In the genomic region with DNA sequence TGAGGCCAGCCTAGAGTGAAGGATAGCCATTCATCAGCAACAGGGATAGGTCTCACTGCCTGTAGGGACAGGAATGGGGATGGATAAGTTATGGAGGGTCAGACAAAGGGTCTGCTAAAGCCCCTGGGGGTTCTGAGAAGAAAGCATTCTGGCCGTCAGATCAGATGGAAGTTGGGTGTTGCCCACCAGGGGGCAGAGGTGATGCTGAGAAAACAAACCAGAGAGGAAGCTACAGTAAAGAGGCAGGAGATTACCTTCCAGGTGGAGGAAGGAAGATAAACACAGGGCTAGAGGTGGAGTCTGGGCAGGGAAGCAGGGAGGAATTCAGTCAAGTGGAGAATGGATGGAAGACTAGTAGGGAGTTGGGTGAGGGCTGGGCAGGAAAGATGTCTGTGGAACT, we compare ENCODE assay signal across 10 mouse cellular contexts. TPM values are rescaled to one million over a fixed set of nuclear protein-coding genes. Genes with fewer than 3 reads are reported as not detected.
DNase-seq lines count a peak whose midpoint lies in the region; ATAC-seq and TF ChIP-seq lines count a peak whose summit lies in the region.
"Had no signal": no experiment of that assay in that cellular context is flagged by ENCODE, and none has a peak within 500 bp of the region (broad histone marks: within the 10 kb centered on the region; RNA-seq: fewer than 3 reads in every experiment).

No protein-coding gene starts in this region.

- no peak for DNase-seq in layer of hippocampus, adult 2 months (ENCODE audit: low spot score in 2 of 2)
- DNase-seq in layer of hippocampus, adult 9-11 months, result no peak
- DNase-seq in kidney, postnatal 4 days, result peak; percentile 58 to 65
- DNase-seq in c-Kit-positive CD71-positive TER-119-positive erythroid progenitor cells, embryonic 14.5 days (ENCODE audit: low spot score), result no peak

- no peaks in the 10 kb centered on the region for H3K36me3 ChIP-seq in E14TG2a.4 (ENCODE audit: insufficient read depth, low read length)
- H3K36me3 ChIP-seq: forebrain, embryonic 12.5 days; hindbrain, embryonic 15.5 days; liver, embryonic 15.5 days had no signal

- no peak for TF ChIP-seq POLR2A in bone marrow, adult 2 months (IDR thresholded peaks at IDR 0.05; ENCODE audit: borderline replicate concordance, control insufficient read depth, low read depth, low read length)

- peak; percentile 75 for TF ChIP-seq CTCF in layer of hippocampus, adult 2 months (conservative IDR thresholded peaks at IDR 0.05)
- peak; percentile 24 for TF ChIP-seq CTCF in E14TG2a.4 (conservative IDR thresholded peaks at IDR 0.05; ENCODE audit: low read length)
- TF ChIP-seq CTCF in bone marrow, adult 2 months (IDR thresholded peaks at IDR 0.05; ENCODE audit: control insufficient read depth, insufficient read depth, low read length), result peak; percentile 33; the same call in 1 of the 2 replicates

- H3K4me1 ChIP-seq in E14TG2a.4 (replicated peaks; ENCODE audit: low read depth, low read length), result peaks cover 23% of the 10 kb centered on the region
- no peaks in the 10 kb centered on the region for H3K4me1 ChIP-seq in bone marrow, adult 2 months (ENCODE audit: control insufficient read depth, insufficient read depth, low read length)
- H3K4me1 ChIP-seq: liver, embryonic 15.5 days had no signal

- H3K4me3 ChIP-seq in layer of hippocampus, adult 2 months, result no peak overlapping the region
- H3K4me3 ChIP-seq in E14TG2a.4 (replicated peaks; ENCODE audit: low read length), result no peak overlapping the region
- no peak overlapping the region for H3K4me3 ChIP-seq in bone marrow, adult 2 months (replicated peaks; ENCODE audit: control insufficient read depth, low read depth, low read length)
- H3K4me3 ChIP-seq: forebrain, embryonic 12.5 days; hindbrain, embryonic 15.5 days; liver, embryonic 15.5 days had no signal

- no peak for ATAC-seq in erythroblast, adult 5-6 weeks (replicated peaks; ENCODE audit: low FRiP score, poor library complexity, severe bottlenecking)

- H3K27ac ChIP-seq in layer of hippocampus, adult 2 months, result no peak overlapping the region
- no peak overlapping the region for H3K27ac ChIP-seq in bone marrow, adult 2 months (ENCODE audit: control insufficient read depth, insufficient read depth, low read depth, low read length, poor library complexity)
- H3K27ac ChIP-seq: forebrain, embryonic 12.5 days; hindbrain, embryonic 15.5 days; liver, embryonic 15.5 days had no signal

- no peaks in the 10 kb centered on the region for H3K9me3 ChIP-seq in E14TG2a.4 (ENCODE audit: low read length)
- H3K9me3 ChIP-seq: forebrain, embryonic 12.5 days; hindbrain, embryonic 15.5 days; liver, embryonic 15.5 days had no signal

- 0% methylated on average over 1 of the region's 1 CpGs for WGBS in bone marrow, adult 2 months

- 0 out of 2 replicates have a peak, but pooled peaks cover 3% of the 10 kb centered on the region for H3K27me3 ChIP-seq in E14TG2a.4 (ENCODE audit: insufficient read depth, low read length)
- H3K27me3 ChIP-seq: forebrain, embryonic 12.5 days; hindbrain, embryonic 15.5 days; liver, embryonic 15.5 days had no signal

RNA-seq across cellular contexts. Expression of gene Adra2c, which starts 33.9 kb away (rescaled TPM):
- 10 to 100 TPM; 23.6 to 25.6 TPM for total RNA-seq in layer of hippocampus, adult 2 months (2021)
- polyA plus RNA-seq in bone marrow, adult 2 months (2011; ENCODE audit: insufficient read depth, insufficient read length, low replicate concordance, missing spikeins), result not detected in 2 replicates
- not detected in 2 replicates for total RNA-seq in erythroblast, adult 5-6 weeks (2015; ENCODE audit: low replicate concordance)
- not detected in 2 replicates for total RNA-seq in erythroblast, adult 5-6 weeks (2017; ENCODE audit: low replicate concordance)
- polyA plus RNA-seq: liver, embryonic 15.5 days had no signal

Comparison
In these comparisons a context has a peak if more than half of its experiments do, and no peak if none do; other contexts are left out.
1. DNase-seq: peak in kidney, postnatal 4 days (2 of 2); none in layer of hippocampus, adult 2 months (0 of 2), layer of hippocampus, adult 9-11 months (single experiment) and c-Kit-positive CD71-positive TER-119-positive erythroid progenitor cells, embryonic 14.5 days (single experiment).
2. CTCF ChIP-seq: peak in every context shown above with its lines; median percentile 75 in layer of hippocampus, adult 2 months; 33 in bone marrow, adult 2 months; 24 in E14TG2a.4.
3. RNA of gene Adra2c, which starts 33.9 kb away (total RNA-seq): 23.6 to 25.6 TPM in layer of hippocampus, adult 2 months; not detected in erythroblast, adult 5-6 weeks; every median in the first group is over 10 times any median in the second.